Mouse (Mus musculus) adrenal gland (tissue): Measurements from ENCODE around the gene Nup210.
"Not testable (repeated sequence)": the region's sequence is repeated elsewhere in the genome, so short reads cannot be mapped to it uniquely, and the experiment has no call there.

Source experiments
- intact Hi-C: fragments of 180-260 bp; cut with DNase I; formaldehyde crosslinking; loops from one replicate; pipeline ENCODE4 v1.15.1; 2025

Gene Nup210

GRCm38 (mm10) chr6:91145056-91145455, 28.4 kb upstream of the Nup210 start:
- intact Hi-C loops: no loop called here

GRCm38 (mm10) chr6:91139846-91140245, 23.2 kb upstream of the Nup210 start:
- intact Hi-C loops: loop anchor here (5.0 to 10.0 kb wide), 3 partner anchors 83 to 395 kb away; no protein-coding TSS in a partner anchor

- intact Hi-C loops: loop anchor here (10.0 kb wide), 1 partner anchor 393 kb away; no protein-coding TSS in a partner anchor
Measured at GRCm38 (mm10) chr6:91137343-91137956, 20.8 kb upstream of the Nup210 start.

GRCm38 (mm10) chr6:91130856-91131255, 14.2 kb upstream of the Nup210 start:
- intact Hi-C loops: loop anchor here (10.0 kb wide), 1 partner anchor 386 kb away; no protein-coding TSS in a partner anchor

GRCm38 (mm10) chr6:91128996-91129395, 12.4 kb upstream of the Nup210 start:
- intact Hi-C loops: no loop called here

GRCm38 (mm10) chr6:91125228-91125585, 8.6 kb upstream of the Nup210 start:
- intact Hi-C loops: no loop called here

- intact Hi-C loops: no loop called here
Measured at GRCm38 (mm10) chr6:91124286-91125227, 7.9 kb upstream of the Nup210 start.

GRCm38 (mm10) chr6:91123453-91123852, 6.8 kb upstream of the Nup210 start:
- intact Hi-C loops: no loop called here

- intact Hi-C loops: not testable (repeated sequence)
Measured at GRCm38 (mm10) chr6:91121089-91121488, 4.5 kb upstream of the Nup210 start.

- intact Hi-C loops: no loop called here
Measured at GRCm38 (mm10) chr6:91120206-91120605, 3.6 kb upstream of the Nup210 start.

- intact Hi-C loops: no loop called here
Measured at GRCm38 (mm10) chr6:91118526-91118925, 1.9 kb upstream of the Nup210 start.

GRCm38 (mm10) chr6:91117149-91117548, 520 bp upstream of the Nup210 start:
- intact Hi-C loops: no loop called here

GRCm38 (mm10) chr6:91115863-91116243, 776 bp downstream of the Nup210 start:
- intact Hi-C loops: no loop called here

- intact Hi-C loops: no loop called here
Measured at GRCm38 (mm10) chr6:91115158-91115557, 1.5 kb downstream of the Nup210 start.

GRCm38 (mm10) chr6:91114716-91115115, 1.9 kb downstream of the Nup210 start:
- intact Hi-C loops: no loop called here

- intact Hi-C loops: no loop called here
Measured at GRCm38 (mm10) chr6:91111954-91112252, 4.7 kb downstream of the Nup210 start.

- intact Hi-C loops: no loop called here
Measured at GRCm38 (mm10) chr6:91111141-91111953, 5.3 kb downstream of the Nup210 start.

- intact Hi-C loops: no loop called here
Measured at GRCm38 (mm10) chr6:91110323-91111020, 6.2 kb downstream of the Nup210 start.

- intact Hi-C loops: no loop called here
Measured at GRCm38 (mm10) chr6:91109489-91109888, 7.1 kb downstream of the Nup210 start.

GRCm38 (mm10) chr6:91108917-91109450, 7.6 kb downstream of the Nup210 start:
- intact Hi-C loops: no loop called here
